Mouse (Mus musculus) left cerebral cortex, postnatal 36 days (tissue): ENCODE results near the gene Mapk12. TPM values are rescaled to one million over a fixed set of nuclear protein-coding genes. Genes with fewer than 3 reads are reported as not detected.
A peak's percentile ranks its signal among the peaks of the same experiment; 100 is the strongest.

Experiments used
- DNase-seq, 2 experiments: peaks; one replicate each; pipeline ENCODE4 v3.0.0; 2021 to 2022; ENCODE audit warnings: low spot score in 2 of 2, mixed read lengths in 1 of 2
- intact Hi-C: fragments of 180-260 bp; cut with DNase I; formaldehyde crosslinking; loops from one replicate; pipeline ENCODE4 v1.15.1; 2025
- total RNA-seq, 2 experiments: library from RNA; stranded (reverse); gene quantifications; 2 replicates each; pipeline ENCODE4 v1.2.3; 2021

Mapk12 gene
- total RNA-seq, 2 experiments from 2014 or later: 6.1 to 11.1 TPM

DNA sequence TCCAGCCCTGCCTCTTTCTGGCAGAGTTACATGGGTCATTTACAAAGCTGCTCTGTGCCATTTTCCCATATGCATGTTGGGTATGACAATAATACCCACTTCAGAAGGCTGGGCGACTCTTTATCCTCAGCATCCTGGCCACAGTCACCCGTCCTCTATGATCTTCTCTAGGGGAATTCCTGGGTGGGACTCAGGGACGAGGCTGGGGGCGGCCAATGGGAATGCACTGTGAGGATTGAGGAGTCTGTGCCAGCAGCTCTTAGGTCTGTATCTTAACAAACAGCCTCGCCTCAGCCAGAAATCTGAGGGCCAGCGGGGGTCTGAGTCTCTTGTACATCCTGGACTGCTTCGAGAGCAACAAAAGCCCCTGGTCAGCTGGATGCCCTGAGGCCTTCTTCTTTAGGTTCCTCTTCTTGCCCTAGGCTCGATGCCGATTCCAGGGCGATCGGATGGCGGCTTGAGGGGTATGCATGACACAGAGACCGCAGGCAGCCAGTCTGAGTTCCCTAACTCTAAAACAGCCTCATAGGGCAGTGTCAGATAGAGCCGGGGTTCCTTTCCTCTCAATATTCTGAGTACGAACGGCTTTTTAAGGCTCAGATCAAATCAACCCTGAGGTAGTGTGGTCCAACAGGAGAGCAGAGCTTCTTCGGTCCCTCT, 31.9 kb upstream of the Mapk12 start:
- no peak for DNase-seq
- intact Hi-C loops: no loop called here

DNA sequence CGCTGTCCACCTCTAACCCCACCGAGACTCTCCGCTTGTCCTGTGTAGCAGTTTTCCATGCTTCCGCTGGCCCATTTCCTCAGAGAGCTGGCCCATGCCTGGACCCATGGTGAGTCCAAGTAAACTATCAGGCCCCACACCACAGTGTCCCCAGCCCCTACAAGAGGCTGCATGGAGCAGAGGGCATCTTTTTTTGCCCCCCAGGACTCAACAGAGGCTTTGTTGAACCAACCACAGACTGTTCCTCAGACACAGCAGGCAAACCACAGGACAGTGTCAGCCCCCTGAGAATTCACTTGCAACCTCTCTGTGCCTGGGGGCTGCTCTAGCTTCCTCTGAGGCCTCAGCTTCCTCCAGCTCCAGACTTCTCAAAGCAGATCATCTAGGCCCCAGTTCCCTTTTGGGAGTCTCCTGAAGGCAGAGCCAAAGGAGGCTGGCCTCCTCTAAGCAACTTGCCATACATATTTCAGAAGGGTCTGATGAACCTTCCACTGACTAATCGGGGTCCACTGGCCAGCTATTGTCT, 31.1 kb upstream of the Mapk12 start:
- no peak for DNase-seq
- intact Hi-C loops: no loop called here

DNA sequence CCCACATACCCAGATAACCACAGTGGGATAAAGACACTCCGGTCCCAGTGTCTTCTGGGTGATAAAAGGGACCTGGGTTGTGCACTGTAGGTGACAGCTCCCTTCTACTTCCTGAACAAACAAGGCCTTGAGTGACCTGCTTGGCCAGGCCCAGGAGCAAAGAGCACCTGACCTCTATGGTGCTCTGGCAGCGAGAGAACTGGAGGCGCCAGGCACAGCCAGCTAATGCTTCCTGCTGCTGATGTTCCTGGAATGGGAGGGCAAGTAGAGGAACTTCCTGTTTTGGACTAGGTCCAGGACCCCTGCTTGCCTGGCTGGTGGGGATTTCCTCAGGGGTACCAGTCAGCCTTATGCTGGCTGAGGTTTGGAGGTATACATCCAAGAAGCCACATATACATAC, 29.6 kb upstream of the Mapk12 start:
- intact Hi-C loops: no loop called here
- no peak for DNase-seq

GRCm38 (mm10) chr15:89169431-89169830, 28.9 kb upstream of the Mapk12 start:
- intact Hi-C loops: loop anchor here (5.0 kb wide), 1 partner anchor 47 kb away; the partner anchor contains the start of gene Tubgcp6
- DNase-seq: peak; percentile 80 to 83

DNA sequence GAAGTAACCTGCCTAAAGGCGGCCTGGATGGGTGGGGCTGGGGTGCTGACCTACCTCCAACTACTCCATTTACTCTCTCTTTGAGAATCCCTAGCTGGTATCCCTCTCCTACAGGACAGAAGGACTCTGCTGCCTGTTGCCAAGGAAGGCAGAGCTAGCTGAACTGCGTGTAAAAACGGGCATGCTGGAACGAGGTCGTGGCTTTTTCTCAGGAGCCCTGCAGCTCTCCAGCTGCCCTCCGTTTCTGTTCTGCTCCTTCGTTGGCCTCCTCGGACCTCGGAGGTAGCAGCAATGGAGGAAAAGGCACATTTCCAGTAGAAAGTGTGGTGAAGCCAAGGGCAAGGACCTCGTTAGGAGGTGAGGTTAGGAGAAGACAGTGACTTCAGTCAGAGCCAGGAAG, 28.4 kb upstream of the Mapk12 start:
- DNase-seq: no peak
- intact Hi-C loops: loop anchor here (5.0 kb wide), 1 partner anchor 47 kb away; the partner anchor contains the start of gene Tubgcp6

GRCm38 (mm10) chr15:89165478-89165877, 25.0 kb upstream of the Mapk12 start:
- DNase-seq: no peak

DNA sequence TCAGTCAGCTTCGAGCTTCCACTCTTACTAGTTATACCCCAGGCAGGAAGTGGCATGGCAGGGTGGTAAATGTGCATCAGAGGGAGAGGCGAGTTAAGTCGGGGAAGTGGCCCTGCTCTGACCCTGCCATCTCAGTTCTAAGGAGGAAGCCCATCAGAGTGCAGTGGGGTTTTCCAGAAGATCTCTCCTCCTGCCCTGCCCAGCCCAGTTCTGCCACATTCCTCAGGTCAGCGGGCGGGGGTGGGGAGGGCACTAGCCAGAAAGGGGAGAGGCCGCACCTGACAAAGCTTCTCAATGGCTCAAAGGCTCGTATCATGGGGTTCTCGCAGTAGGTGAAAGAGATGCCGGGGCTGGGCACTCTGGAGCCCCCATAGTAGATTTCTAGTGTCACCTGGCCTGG, 20.9 kb upstream of the Mapk12 start:
- intact Hi-C loops: no loop called here

More at GRCm38 (mm10) chr15:89165478-89165877, 25.0 kb upstream of the Mapk12 start:
- intact Hi-C loops: loop anchor here (5.0 kb wide), 1 partner anchor 43 kb away; the partner anchor contains the start of gene Tubgcp6

GRCm38 (mm10) chr15:89158516-89158915, 18.0 kb upstream of the Mapk12 start:
- no peak for DNase-seq
- intact Hi-C loops: no loop called here

More for the DNA sequence above, 20.9 kb upstream of the Mapk12 start:
- DNase-seq: no peak

DNA sequence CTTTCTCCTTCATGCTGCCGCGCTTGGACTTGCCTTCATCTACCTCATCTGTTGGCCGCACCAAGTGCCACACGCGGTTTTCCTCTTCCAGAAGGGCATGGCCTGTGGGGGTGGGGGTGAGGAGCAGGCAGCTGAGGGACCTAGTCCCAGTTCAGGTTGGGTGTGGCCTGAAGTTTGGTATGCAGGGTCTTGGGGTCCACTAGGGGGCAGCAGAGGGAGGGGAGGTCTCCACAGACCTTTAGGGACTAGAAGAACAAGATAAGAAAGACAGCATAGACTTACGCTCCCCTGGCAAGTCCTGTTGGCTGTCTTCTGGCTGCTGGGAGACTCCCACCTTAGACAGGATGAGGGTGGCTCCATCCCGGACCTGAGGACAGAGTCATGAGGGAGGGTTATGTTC, 17.5 kb upstream of the Mapk12 start:
- DNase-seq: peak in 1 of 2 experiments; percentile 47
- intact Hi-C loops: no loop called here

DNA sequence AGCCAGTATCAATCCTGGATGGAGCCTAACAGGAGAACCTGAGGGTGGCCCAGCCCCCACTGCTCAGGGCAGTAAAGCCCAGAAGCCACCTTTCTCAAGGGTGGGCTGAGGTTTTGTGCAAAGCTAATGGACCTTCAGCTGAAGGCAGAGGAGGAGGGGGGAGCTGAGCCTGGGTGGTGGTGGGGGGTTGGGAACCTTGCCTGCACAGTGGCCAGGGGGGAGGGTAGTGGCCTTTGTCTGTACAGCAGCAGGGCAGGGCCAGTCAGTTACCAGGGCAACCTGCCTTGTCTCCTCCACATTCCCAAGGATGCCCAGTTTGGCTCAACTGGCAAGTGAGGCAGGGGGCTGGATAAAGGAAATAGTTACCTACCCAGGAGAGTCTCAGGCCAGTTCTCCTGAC, 11.8 kb upstream of the Mapk12 start:
- DNase-seq: no peak
- intact Hi-C loops: no loop called here

GRCm38 (mm10) chr15:89150041-89150390, 9.5 kb upstream of the Mapk12 start:
- DNase-seq: no peak
- intact Hi-C loops: no loop called here

DNA sequence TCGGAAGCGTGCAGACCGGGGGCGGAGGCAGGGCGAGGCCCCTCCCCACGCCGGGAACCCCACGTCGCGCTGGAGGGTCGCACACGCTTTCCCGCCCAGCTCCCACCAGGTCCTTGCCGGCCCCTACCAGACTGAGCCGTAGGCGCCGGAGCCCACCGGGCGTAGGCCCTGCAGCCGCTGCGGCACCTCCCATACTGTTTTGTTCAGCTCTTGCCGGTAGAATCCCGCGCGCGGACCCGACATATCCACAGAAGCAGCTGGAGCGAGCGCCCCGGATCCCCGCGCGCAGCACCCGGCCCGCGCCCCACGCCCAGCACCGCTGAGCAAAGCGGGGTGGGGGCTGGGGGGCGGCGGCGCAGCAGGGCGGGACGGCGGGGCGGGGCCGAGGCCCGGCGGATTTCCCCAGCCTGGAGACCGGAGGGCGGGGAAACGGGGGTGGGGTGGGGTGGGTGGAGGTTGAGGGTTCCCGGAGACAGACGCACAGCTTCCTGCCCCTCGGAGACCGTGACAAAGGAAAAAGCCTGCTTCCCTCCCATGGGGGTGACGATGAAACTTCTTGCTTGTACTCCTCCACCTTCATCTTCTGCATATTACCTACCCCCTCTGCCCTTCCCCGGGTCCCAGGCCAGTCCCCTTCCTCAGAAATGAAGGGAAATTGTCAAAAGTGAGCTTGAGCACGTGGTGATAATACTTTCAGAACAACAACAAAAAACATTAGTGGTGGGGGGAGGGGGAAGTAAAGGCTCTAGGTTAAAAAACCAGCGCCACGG, 9.0 kb upstream of the Mapk12 start, which contains the start of gene Mapk11:
TSS of gene Mapk11 (minus strand) at position 358 of the 770 bp plus-strand sequence.
- DNase-seq: peak in 1 of 2 experiments; percentile 65
- intact Hi-C loops: no loop called here

GRCm38 (mm10) chr15:89148496-89149270, 8.2 kb upstream of the Mapk12 start:
- DNase-seq: peak in 1 of 2 experiments; percentile 49
- intact Hi-C loops: no loop called here

DNA sequence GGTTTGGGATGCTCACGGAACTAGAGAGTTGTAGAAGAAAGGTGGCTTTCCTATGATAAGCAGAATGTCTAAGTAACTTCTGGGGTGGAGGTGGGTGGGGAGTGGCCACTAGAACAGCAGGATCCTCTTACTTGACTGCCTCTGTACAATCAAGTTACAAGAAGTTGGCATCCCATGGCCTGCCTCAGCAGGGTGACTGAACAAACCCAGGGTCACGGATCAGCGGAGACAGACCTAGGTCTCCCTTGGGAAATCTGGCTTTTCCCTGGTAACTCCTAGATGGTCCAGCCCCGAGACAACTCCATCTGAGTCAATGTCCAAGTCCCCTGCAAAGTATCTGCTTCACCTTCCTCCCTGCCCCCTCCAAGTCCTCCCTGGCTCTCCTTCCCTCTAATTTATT, 7.4 kb upstream of the Mapk12 start:
- intact Hi-C loops: no loop called here
- no peak for DNase-seq

- intact Hi-C loops: no loop called here
- no peak for DNase-seq
Measured at GRCm38 (mm10) chr15:89147456-89147855, 7.0 kb upstream of the Mapk12 start.

DNA sequence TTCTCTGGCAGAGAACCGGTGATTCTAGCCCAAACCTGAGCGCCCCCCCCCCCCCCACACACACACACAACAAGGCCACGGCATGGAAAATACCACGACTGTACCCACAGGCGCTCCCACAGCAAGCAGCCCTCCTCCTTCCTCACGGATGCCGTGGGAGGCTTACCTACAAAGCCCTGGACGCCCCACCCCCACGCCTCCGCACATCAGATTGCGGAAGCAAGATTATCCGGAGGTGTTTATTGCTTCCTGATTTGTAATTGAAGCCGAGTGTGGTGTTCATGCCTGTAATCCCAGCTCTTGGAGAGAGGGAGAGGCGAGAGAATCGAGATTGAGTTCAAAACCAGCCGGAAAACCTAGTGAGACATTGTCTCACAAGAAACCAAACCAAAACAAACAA, 6.5 kb upstream of the Mapk12 start:
- intact Hi-C loops: no loop called here

GRCm38 (mm10) chr15:89146537-89146936, 6.0 kb upstream of the Mapk12 start:
- DNase-seq: peak; percentile 75 to 84
- intact Hi-C loops: no loop called here

More for the DNA sequence above, 6.5 kb upstream of the Mapk12 start:
- peak in 1 of 2 experiments; percentile 73 for DNase-seq

GRCm38 (mm10) chr15:89145813-89146350, 5.4 kb upstream of the Mapk12 start:
- DNase-seq: no peak
- intact Hi-C loops: no loop called here

DNA sequence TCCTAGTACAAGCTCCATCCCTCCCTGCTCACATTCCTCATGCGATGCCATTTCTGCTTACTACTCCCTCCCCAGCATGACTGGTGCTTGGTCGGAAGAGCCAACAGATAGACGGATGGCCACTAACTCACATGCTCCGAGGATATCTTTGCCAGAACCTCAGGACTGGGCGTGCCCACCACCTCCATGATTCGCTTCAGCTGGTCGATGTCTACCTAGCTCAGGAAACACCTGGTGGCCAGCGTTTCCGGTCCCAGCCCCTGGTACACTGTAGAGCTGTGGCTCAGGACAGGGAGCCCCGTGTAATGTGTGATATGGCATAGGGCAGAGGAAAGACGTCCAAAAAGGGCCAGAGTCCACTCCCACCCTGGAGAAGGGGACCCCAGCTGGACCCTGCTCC, 4.5 kb upstream of the Mapk12 start:
- DNase-seq: no peak
- intact Hi-C loops: no loop called here

GRCm38 (mm10) chr15:89143134-89143533, 2.6 kb upstream of the Mapk12 start:
- DNase-seq: no peak
- intact Hi-C loops: no loop called here
